Mouse (Mus musculus) lung, postnatal 14 days (tissue): ENCODE data around the gene Cd2bp2.

ENCODE experiments used
- DNase-seq: peaks from one replicate; pipeline ENCODE4 v3.0.0; 2021

Gene Cd2bp2

DNA sequence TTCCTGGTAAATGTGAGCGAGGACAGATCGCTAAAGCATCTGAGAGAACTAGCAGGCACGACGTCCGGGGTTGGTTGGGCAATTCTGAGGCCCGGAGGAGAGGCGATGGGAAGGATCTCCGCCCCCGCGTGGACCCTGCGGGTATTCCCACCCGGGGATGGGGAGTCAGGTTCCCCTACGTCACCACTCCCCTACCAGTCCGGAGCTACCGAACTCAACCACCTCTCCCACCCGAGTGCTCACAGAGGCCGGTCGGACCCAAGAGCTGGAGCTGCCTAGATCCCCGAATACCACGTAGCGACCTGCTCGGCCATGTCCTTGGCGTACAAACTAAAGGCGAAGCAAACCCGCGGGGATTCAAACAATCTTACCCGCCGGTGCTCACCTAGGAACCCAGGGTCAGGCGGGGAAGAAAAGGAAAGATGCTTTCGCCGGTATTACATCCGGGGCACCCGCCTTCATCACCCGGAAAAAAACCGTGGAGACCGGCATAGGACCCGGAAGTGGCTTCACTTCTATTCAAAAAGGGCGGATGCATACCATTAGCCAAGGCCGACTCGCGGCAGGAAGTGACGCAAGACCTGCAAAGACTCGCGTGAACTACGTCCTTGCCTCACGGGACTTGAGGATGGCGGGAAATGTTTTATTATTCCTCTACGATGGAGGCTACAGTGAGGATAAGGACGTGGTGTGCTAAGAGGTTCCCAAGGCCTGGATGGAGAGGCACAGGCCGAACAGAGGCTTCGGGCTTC lies at the start of gene Cd2bp2:
Gene Cd2bp2 (minus strand): TSS at position 507 of the 752 bp plus-strand sequence.
- peak; percentile 95 for DNase-seq

DNA sequence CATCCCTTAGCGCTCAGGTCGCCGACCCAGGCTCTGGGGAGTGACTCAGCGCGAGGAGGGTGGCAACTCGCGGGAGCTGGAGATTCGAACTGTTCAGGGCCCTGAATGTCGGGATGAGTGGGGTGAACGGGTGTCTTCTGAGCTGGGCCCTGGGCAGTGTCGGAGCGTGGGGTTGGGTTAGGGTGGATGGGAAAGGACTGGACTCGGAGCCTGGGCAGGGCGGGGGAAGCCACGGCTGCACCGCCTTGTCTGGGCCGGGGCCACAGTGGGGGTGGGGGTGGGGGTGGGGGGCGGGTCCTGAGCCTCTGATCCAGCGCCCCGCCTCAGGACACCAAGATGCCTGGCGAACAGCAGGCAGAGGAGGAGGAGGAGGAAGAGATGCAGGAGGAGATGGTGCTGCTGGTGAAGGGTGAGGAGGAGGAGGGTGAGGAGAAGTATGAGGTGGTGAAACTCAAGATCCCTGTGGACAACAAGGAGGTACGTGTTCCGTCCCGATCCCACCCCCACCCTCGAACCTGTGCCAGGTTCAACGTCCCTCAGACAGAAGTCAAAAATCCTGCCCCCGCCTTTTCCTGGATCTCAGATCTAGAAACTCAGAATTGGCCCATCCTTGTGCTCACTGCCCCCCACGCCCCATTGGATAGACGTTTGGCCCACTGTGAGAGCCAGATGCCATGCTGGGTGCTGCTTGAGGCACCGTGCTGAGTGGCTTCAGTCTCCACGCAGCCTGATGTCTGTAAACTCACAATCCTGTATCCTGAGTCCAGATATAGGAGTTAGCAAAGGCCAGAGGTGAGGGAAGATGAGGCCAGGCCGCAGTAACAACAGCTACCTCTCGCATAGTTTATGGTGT lies 49.0 kb upstream of the Cd2bp2 start:
- DNase-seq: peak; percentile 64

DNA sequence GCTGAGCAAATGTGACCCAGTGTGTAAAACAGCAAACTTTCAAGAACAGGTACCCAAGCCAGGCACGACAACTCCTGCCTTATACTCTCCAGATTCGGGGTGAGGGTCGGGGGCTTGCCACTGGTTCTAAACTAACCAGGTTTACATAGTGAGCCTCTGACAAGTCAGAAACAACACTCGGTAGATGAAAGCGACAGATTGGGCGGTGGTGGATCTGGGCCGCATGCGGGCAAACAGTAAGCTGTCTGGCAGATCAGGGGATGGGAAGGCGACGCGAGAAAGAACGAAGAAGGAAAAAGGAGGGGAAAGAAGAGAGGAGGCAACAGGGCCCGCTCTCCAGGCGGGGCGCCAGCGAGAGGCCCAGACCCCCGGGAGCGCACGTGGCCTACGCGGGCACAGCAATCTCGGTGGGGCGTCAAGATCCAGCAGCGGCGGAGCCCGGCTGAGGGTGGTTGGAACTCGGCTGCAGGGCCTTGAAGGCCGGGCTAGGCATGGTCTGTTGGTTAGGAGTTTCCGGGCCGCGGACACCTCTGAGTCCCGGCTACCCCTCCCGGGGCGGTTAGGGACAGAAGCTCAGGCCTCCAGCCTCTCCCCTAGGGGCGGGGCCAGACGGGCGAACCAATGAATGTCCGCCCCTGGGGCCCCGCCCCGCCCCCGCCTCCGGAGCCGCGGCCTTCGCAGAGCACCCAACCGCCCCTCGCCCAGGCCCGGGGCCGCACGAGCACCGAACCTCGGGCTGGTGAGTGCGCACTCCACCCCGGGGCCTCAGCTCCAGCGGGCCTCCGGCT lies 48.2 kb upstream of the Cd2bp2 start, which contains the start of gene Zfp771:
Gene Zfp771 (plus strand): TSS at position 405 of the 788 bp plus-strand sequence.
- DNase-seq: peak; percentile 96

DNA sequence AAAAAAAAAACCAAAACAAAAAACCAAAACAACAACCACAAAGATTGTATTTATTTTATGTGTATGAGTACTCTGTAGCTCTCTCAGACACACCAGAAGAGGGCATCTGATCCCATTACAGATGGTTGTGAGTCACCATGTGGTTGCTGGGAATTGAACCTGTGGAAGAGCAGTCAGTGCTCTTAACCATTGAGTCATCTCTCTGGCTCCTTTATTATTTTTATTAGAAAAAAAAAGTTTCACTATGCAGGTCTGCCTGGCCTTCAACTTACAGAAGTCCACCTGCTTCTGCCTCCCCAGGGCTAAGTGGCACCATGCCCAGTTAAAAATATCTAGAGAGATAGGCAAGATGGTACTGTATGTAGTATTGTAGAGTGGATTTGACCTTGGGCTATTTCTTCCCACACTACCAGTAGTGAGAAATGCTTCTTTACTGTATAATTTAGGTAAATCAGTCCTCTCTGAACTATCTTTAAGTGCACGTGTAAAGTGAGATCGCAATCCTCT lies 47.6 kb upstream of the Cd2bp2 start:
- no peak for DNase-seq

DNA sequence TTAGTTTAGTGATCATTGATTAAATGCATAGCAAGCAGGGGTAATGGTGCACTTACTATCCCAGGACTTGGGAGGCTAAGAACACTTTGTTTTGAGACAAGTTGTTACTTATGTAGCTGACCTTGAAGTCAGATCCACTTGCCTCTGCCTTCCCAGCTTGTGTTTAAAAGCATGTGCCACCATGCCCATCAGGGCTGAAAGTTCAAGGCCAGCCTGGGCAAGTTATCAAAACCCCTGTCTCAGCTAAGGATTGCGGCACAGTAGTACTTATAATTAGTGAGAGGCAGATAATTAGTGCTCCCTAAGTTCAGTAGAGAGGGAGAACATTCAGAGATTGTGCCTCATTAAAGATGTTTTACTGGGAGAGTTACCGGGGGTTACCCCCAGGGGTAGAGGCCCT lies 38.9 kb upstream of the Cd2bp2 start:
- DNase-seq: no peak

DNA sequence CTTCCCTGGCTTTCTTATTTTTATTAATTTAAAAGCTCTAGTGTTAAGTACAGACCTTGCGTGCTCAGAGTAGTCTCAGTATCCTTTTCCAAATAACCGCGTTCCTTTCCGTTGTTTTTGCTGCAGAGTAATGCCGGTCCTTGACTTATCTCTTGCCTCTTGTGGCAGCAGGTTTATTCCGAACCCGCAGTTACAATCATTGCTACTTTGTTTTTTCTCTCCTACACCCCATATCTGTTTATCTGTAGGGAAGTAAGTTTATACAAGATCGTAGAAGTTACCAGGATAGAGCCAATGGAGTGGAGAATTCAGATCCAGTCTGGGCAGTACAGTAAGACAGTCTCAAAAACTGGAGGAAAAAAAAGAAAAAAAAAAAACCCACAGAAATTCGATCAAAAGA lies 37.9 kb upstream of the Cd2bp2 start:
- DNase-seq: no peak

DNA sequence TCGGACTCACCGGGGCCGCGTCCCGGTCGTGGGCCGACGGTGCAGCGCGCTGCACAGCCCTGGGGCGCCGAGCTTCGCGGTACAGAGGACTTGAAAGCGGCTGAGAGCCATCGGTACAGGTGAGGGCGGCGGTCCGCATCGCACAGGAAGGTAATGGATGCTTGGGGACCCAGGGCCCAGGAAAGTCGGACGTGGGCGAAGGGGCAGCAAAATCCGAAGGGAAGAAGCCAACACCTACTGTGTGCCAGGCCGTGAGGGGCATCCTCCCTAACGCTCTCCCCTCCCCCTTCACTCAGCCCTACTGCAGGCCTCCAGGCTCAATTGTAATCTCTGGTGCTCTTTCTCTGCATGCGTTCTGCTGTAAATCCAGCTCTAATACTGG lies 37.5 kb upstream of the Cd2bp2 start:
- DNase-seq: no peak

DNA sequence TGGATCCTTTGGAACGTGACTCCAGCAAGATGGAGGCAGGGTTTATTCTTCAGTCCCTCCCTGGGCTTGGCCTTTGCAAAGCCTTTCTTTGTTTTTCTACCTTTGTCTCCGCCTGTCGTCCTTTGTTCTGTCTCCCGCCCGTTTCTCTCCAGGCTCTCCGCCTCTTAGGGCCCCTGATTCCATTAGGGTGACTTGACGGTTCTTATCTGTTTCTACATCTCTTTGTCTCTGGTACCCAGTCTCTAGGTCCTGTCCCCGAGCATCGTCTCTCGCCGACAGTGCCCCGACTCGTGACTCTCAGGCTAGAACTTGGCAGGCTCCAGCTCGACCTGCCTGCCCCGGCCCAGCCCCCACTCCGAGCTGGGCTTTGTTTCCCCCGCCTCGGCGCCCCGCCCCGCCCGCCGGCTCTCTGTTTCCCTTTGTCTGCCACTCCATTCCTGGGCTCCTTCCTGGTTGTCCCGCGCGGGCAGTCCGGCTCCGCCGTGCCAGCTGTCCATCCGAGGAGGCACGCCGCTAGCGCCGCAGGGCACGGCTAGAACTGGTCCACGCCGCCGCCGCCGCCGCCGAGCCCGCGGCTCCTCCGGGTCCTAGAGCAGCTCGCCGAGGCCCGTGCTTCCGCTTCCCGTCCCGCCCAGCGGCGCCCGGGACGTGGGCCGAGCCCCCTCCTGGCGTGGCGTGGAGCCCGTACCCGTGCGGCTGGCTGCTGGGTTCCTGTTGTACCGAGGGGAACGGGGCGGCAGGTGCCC lies 36.9 kb upstream of the Cd2bp2 start, which contains the start of the genes Zfp553 and Sept1:
Gene Zfp553 (plus strand): TSS at position 440 of the 746 bp plus-strand sequence.
Gene Sept1 (minus strand): TSS at position 509 of the 746 bp plus-strand sequence.
- peak; percentile 82 for DNase-seq

DNA sequence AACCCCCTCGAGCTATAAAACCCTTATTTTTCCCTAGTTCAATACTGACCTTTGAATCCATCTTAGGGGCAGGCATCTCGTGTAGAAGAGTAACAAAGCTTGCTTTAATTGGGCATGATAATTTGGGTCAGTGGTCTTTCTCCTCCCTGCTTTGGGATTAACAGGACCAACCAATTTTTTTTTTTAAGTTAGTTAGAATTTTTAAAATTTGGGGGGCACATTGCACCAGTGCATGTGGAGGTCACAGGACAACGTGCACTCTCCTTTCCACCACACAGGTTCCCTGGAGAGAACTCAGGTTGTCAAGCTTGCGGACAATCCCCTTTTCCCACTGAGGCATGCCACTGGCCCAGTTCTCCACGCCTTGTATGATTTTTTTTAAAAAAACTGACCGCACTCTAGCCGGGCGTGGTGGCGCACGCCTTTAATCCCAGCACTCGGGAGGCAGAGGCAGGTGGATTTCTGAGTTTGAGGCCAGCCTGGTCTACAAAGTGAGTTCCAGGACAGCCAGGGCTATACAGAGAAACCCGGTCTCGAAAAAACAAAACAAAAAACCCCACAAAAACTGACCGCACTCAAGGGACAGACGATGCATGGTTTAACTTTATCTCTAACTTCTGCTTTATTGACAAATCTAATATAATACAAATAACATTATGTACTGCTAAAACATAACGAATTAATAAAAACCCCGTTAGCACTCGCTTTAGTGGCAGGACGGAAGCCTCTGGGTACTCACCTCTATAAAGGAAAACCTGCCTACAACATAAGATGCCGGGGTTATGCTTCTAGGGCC lies 36.2 kb upstream of the Cd2bp2 start:
- DNase-seq: no peak

DNA sequence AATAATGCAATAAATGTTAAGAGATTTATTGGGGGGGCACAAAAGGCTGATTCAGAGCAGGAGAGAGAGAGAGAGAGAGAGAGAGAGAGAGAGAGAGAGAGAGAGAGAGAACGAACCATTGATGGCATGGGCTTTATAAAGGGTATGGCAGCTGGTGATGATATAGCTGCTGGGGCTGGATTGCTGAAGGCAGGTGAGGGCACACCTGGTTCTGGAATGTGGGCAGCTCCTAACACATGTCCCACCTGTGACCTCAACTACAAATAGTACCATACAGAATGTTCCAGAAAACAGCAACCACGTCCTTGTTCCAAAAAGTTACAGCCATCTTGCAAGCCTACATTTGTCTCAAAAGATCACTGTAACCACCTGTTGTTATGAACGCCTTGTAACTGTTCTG lies 35.5 kb upstream of the Cd2bp2 start:
- DNase-seq: no peak

DNA sequence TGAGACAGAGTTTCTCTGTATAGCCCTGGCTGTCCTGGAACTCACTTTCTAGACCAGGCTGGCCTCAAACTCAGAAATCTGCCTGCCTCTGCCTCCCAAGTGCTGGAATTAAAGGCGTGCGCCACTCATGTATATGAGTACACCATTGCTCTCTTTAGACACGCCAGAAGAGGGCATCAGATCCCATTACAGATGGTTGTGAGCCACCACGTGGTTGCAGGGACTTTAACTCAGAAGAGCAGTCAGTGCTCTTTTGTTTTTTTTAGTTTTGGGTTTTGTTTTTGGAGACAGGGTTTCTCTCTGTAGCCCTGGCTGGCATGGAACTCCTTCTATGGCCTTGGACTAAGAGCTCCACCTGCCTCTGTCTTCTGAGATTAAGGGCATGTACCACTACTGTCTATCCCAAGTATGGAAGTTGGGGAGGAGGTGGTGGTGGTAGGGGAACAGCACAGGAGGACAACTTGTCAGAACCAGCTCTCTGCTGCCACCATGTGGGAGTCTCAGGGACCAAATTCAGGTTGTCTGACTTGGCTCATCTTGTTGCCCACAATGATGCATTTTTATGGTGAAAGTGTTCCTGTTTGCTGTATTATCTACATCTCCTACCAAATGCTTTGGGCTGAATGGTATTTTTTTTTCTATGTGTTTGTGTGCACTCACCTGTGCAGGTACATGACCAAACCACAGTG lies 32.9 kb upstream of the Cd2bp2 start:
- DNase-seq: peak; percentile 88

DNA sequence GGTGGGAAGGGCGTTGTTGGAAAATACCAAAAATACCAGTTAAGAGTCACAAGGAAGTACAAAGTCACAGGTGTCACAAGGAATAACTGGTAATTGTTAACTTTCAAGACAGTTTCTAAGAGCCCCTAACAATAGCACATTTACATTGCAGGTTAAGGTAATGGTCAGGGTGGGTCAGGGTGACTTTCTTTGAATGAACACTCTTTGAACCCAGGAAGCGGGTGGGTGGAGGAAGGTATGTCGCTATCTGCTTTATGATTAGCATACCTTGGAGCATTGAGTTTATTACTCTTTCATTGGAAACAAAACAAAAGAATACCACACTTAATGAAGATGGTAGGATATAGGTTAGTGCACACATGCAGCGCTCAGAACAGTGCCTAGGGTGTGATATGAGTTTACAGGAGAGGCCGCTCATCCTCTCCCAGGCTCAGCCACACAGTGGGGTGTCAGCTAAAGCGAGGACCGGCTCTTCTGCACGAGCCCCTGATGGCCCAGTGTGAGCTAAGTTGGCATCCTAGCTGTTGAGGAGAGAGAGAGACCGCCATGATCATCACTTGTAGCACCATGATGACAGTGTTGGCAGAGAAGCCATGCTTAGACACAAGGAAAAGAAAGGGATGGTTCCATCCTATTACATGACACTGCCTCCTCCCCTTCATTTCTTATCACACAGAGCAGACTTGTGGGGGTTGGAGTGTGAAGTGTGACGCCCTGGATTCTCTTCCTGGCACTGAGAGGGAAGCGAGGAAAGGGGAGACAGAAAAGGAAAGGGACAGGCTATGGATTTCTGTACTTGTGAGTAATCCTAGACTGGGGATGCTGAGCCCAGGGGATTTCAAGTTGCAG lies 29.5 kb upstream of the Cd2bp2 start:
- no peak for DNase-seq

DNA sequence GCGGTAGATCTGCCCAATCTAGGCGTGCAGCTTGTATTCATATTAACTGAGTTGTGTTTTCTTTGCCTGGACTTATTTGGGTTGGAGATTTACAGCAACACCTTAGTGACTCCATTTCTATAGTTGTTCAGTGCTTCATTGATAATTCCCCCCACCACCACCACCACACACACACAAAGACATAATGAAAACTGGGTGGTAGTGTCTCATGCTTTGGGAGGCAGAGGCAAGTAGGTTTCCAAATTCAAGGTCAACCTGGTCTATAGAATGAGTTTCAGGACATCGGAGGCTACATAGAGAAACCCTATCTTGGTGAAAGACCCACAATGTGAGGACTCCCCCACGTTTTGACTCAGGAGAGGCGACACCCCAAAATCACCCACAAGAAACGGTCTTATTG lies 28.8 kb upstream of the Cd2bp2 start:
- no peak for DNase-seq

DNA sequence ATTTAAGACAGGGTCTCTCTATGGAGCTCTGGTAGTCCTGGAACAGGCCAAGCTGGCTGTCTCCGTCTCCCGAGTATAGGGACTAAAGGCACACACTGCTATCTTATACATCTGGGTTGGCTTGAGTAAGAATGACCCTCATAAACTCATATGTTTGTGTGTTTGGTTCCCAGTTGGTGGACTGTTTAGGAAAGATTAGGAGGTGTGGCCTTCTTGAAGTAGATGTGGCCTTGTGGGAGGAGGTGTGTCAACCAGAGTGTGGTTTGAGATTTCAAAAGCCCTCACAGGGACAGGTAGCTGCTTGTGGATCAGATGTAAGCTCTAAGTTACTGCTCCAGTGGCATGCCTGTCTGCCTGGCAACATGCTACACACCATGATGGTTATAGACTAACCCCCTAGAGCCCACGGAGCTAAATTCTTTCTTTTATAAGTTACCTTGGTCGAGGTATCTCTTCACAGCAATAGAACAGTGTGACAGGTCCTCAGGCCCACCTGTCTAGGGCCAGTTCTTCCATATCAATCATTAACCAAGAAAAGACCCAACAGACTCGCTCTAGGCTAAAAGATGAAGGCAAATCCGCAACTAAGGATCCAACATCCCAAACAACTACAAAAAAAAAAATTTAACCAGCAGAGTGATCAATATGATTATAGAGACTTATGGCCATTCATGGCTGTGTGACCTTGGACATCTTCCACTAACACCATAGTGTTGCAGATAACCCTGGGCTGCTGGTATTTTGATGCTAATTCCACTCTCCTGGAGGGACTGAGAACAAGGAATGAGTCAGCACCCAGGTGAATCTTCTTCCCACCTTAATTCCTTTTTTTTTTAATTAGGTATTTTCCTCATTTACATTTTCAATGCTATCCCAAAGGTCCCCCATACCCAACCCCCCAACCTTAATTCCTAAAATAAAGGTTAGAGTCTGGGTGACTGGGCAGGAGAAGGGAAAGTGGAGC lies 27.9 kb upstream of the Cd2bp2 start:
- DNase-seq: no peak

DNA sequence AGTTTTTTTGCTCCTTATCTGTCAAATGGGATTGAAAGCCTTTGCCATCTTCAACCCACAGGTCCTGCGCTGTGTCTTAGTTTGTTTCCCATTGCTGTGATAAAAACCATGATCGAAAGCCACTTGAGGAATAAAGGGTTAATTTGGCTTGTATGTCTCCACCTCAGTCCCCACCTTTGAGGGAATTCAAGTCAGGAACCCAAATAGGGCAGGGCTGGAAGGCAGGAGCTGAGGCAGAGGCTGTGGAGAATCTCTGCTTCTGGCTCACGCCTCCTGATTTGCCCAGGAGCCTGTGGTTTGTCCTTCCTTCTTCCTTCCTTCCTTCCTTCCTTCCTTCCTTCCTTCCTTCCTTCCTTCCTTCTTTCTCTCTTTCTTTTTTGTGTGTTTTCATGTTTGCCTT lies 27.3 kb upstream of the Cd2bp2 start:
- no peak for DNase-seq

DNA sequence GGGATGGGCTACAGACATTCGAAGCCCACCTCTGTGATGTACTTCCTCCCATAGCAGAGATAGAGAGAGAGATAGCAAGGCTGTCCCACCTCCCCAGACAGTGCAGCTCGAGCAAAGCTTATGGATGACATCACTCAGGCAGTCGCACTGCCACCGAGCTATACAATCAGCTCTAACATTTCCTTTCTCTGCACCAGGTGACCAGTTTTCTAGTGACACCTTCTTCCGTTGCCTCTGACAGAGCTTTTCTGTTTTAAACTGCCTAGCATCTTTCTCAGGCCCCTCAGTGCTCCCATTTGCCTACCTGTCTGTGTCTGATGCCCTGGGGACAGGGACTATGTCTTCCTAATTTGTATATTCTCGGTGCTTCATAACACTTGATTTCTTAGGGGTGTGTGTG lies 24.6 kb upstream of the Cd2bp2 start:
- no peak for DNase-seq

DNA sequence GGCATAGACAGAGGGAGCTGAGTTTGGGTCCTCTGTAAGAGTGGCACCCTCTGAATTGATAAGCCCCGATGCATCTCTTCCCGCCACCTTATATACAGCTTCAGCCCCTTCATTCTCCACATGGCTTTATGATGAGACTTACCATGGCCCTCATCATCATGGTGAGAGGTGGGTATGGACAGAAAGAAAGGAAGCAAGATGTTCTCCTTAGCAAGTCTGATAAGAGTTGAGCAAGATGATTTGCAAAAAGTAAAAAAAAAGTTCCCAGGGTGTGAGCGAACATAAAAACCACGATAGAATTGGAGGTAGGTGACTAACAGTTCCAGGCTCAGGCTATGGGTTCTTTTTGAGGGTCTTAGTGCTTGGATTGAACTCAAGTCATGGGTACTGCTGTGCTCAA lies 22.8 kb upstream of the Cd2bp2 start:
- DNase-seq: no peak

DNA sequence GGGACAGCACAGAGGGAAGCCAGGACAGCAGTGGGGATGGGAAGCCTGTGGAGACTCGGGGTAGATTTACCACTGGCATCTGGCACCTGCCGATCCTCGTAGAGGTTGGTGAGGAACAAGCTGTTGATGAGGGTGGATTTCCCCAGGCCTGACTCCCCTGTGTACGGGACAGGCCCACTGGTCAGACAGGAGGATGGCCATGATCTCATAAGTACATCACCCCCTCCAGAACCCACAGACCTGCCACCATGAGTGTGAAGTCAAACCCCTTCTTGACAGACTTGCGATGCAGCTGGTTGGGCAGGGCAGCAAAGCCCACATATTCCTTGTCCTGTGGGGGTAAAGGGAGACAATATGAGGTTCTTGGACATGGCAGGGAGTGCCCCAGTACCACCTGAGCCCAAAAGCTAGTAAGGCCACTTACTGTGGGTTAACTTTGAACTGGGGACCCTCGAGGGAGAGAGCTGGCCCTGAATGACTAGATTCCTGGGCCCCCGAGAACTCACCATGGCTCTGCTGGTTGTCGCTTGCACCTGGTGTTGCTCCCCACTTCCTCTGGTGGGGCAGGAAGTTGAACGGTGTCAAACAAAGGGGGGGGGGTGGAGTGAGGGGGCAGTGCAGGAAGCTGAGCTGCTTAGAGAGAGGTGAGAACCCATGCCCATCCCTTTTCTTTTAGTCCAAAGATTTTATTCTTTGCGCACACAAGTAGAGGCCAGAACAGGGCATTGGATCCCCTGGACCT lies 22.2 kb upstream of the Cd2bp2 start:
- no peak for DNase-seq
